Mouse (Mus musculus) heart, postnatal 10 days (tissue): ENCODE results near the gene Twist2. TPM values are rescaled to one million over a fixed set of nuclear protein-coding genes. Genes with fewer than 3 reads are reported as not detected.

ENCODE experiments used
- DNase-seq, 2 experiments: peaks; one replicate each; pipeline ENCODE4 v3.0.0; 2021
- intact Hi-C: fragments of 180-260 bp; cut with DNase I; formaldehyde crosslinking; loops from one replicate; pipeline ENCODE4 v1.15.1; 2025
- total RNA-seq, 2 experiments: library from RNA; stranded (reverse); gene quantifications; 2 replicates each; pipeline ENCODE4 v1.2.3; 2021

The Twist2 gene
- total RNA-seq, result 1 to 10 TPM; 3.7 to 5.5 TPM

GRCm38 (mm10) chr1:91800967-91801843, at the start of gene Twist2:
Gene Twist2 (plus strand): TSS chr1:91801461.
- DNase-seq, result peak; percentile 70 to 71
- intact Hi-C loops, result no loop called here

GRCm38 (mm10) chr1:91752931-91753330, 48.3 kb upstream of the Twist2 start:
- intact Hi-C loops, result no loop called here
- DNase-seq, result no peak

- intact Hi-C loops, result loop anchor here (1.0 to 2.0 kb wide), 4 partner anchors 120 to 232 kb away; no protein-coding TSS in a partner anchor
- peak; percentile 68 to 77 for DNase-seq
These were observed 46.2 kb upstream of the Twist2 start for GRCm38 (mm10) chr1:91755102-91755501.

GRCm38 (mm10) chr1:91757292-91757691, 44.0 kb upstream of the Twist2 start:
- intact Hi-C loops, result no loop called here
- DNase-seq, result no peak

GRCm38 (mm10) chr1:91758143-91758542, 43.1 kb upstream of the Twist2 start:
- intact Hi-C loops, result no loop called here
- DNase-seq, result no peak

GRCm38 (mm10) chr1:91758600-91759515, 42.4 kb upstream of the Twist2 start:
- intact Hi-C loops, result no loop called here
- no peak for DNase-seq

GRCm38 (mm10) chr1:91760140-91760986, 40.9 kb upstream of the Twist2 start:
- no peak for DNase-seq
- intact Hi-C loops, result no loop called here

- intact Hi-C loops, result no loop called here
- no peak for DNase-seq
These were observed 38.7 kb upstream of the Twist2 start for GRCm38 (mm10) chr1:91762528-91763091.

GRCm38 (mm10) chr1:91770221-91770624, 31.0 kb upstream of the Twist2 start:
- DNase-seq, result no peak
- intact Hi-C loops, result no loop called here

- intact Hi-C loops, result no loop called here
- DNase-seq, result no peak
These were observed 30.6 kb upstream of the Twist2 start for GRCm38 (mm10) chr1:91770676-91771075.

- intact Hi-C loops, result no loop called here
- no peak for DNase-seq
These were observed 24.3 kb upstream of the Twist2 start for GRCm38 (mm10) chr1:91776928-91777327.

- peak in 1 of 2 experiments; percentile 21 for DNase-seq
- intact Hi-C loops, result no loop called here
These were observed 21.4 kb upstream of the Twist2 start for GRCm38 (mm10) chr1:91779819-91780218.

GRCm38 (mm10) chr1:91781182-91781581, 20.1 kb upstream of the Twist2 start:
- intact Hi-C loops, result no loop called here
- peak; percentile 55 to 63 for DNase-seq

GRCm38 (mm10) chr1:91784162-91784561, 17.1 kb upstream of the Twist2 start:
- intact Hi-C loops, result no loop called here
- DNase-seq, result no peak

- DNase-seq, result no peak
- intact Hi-C loops, result no loop called here
These were observed 1.9 kb upstream of the Twist2 start for GRCm38 (mm10) chr1:91799323-91799722.

GRCm38 (mm10) chr1:91800348-91800747, 913 bp upstream of the Twist2 start:
- intact Hi-C loops, result no loop called here
- DNase-seq, result no peak

- intact Hi-C loops, result no loop called here
- DNase-seq, result no peak
These were observed 644 bp downstream of the Twist2 start for GRCm38 (mm10) chr1:91801844-91802366.

GRCm38 (mm10) chr1:91802406-91803121, 1.3 kb downstream of the Twist2 start:
- intact Hi-C loops, result no loop called here
- DNase-seq, result no peak

- no peak for DNase-seq
- intact Hi-C loops, result no loop called here
These were observed 2.2 kb downstream of the Twist2 start for GRCm38 (mm10) chr1:91803416-91803815.
